Mouse (Mus musculus) limb, embryonic 14.5 days (tissue): Measurements from ENCODE around the gene A530084C06Rik. TPM values are rescaled to one million over a fixed set of nuclear protein-coding genes. Genes with fewer than 3 reads are reported as not detected.

Experiments
- ATAC-seq: fragments of 200-750 bp; cut with Nextera tagmentation; 2 replicates; pipeline ENCODE4 v1.8.0; 2017; ENCODE audit warnings: low read depth, moderate number of reproducible peaks, moderate TSS enrichment; ENCODE audit not compliant: low FRiP score
- DNase-seq: peaks from one replicate; pipeline ENCODE4 v3.0.0-alpha.2; 2015; ENCODE audit warnings: low spot score
- H3K27ac ChIP-seq: fragments of 300-500 bp; sonication (generic); replicated peaks from 2 replicates; pipeline ENCODE4 v1.5.1; 2014; ENCODE audit warnings: low read depth, mild to moderate bottlenecking, low read length, moderate library complexity, mixed read lengths
- H3K27me3 ChIP-seq: fragments of 300-500 bp; sonication (generic); 2 replicates; pipeline ENCODE4 v1.6.1; 2014; ENCODE audit warnings: low read length, mixed read lengths; ENCODE audit not compliant: control insufficient read depth, insufficient read depth
- H3K36me3 ChIP-seq: fragments of 300-500 bp; sonication (generic); 2 replicates; pipeline ENCODE4 v1.6.1; 2014; ENCODE audit warnings: mild to moderate bottlenecking, low read length, moderate library complexity, mixed read lengths; ENCODE audit not compliant: control insufficient read depth, insufficient read depth
- H3K4me1 ChIP-seq: fragments of 300-500 bp; sonication (generic); 2 replicates; pipeline ENCODE4 v1.6.1; 2014; ENCODE audit warnings: antibody characterized with exemption, low read length, mixed read lengths; ENCODE audit not compliant: control insufficient read depth, insufficient read depth
- H3K4me2 ChIP-seq: fragments of 300-500 bp; sonication (generic); replicated peaks from 2 replicates; pipeline ENCODE4 v1.6.1; 2014; ENCODE audit warnings: low read depth, mild to moderate bottlenecking, low read length, moderate library complexity; ENCODE audit not compliant: severe bottlenecking
- H3K4me3 ChIP-seq: fragments of 300-500 bp; sonication (generic); replicated peaks from 2 replicates; pipeline ENCODE4 v1.5.1; 2014; ENCODE audit warnings: low read length
- H3K9ac ChIP-seq: fragments of 300-500 bp; sonication (generic); 2 replicates; pipeline ENCODE4 v1.6.1; 2014; ENCODE audit warnings: mild to moderate bottlenecking, low read depth, low read length, moderate library complexity; ENCODE audit not compliant: severe bottlenecking
- H3K9me3 ChIP-seq: fragments of 300-500 bp; sonication (generic); 2 replicates; pipeline ENCODE4 v1.6.1; 2016; ENCODE audit warnings: low read length; ENCODE audit not compliant: control insufficient read depth
- POLR2A ChIP-seq: fragments of 200-500 bp; IDR thresholded peaks from 2 replicates; pipeline ENCODE4 v1.8.0; 2012; ENCODE audit warnings: inconsistent platforms, mild to moderate bottlenecking, moderate library complexity, borderline replicate concordance; ENCODE audit not compliant: insufficient read depth, insufficient read length; ENCODE audit errors: extremely low read depth
- WGBS: fragments of 180-500 bp; shearing (Covaris S2); extraction: QIAGEN DNeasy Blood & Tissue Kit; methylation state at CpG from one replicate; pipeline ENCODE4 v1.1.7; 2014; 5-methylcytosine and 5-hydroxymethylcytosine counted together
- polyA plus RNA-seq, 2 experiments: library from polyadenylated mRNA; depleted of rRNA in 1 of 2; stranded (reverse) in 1 of 2; unstranded in 1 of 2; fragments of >200 nt; fragmentation: Nextera tagmentation in 1 of 2; extraction: Ambion mirVana in 1 of 2; gene quantifications; 2 replicates each; pipeline versions ENCODE4 v1.2.1 to v1.2.3; 2012 to 2014

Gene A530084C06Rik
- polyA plus RNA-seq (2012; rRNA removed): 1.1 and 1.4 TPM in 2 replicates
- polyA plus RNA-seq (2014; fragmentation: Nextera tagmentation; extraction: Ambion mirVana): not detected in 2 replicates

- Histone ChIP-seq H3K4me1 (peaks cover 16% of the 10 kb centered on the region; the same call in 1 of the 2 replicates), H3K4me2 (peak within 1 kb of the TSS; percentile 100), H3K27ac (no peak within 1 kb of the TSS), H3K36me3 (no peaks in the 10 kb centered on the region), H3K9me3 (no peaks in the 10 kb centered on the region), H3K9ac (peak within 1 kb of the TSS; percentile 56), H3K4me3 (peak within 1 kb of the TSS; percentile 61), H3K27me3 (peaks cover 90% of the 10 kb centered on the region)
- TF ChIP-seq POLR2A: no peak
- WGBS: under 1% methylated on average over 82 of the region's 88 CpGs
- no peak for DNase-seq
- ATAC-seq: peak; percentile 14; the same call in 1 of the 2 replicates
These were observed at the start of gene A530084C06Rik for GRCm38 (mm10) chr13:31558521-31559418. A530084C06Rik (minus strand) TSS chr13:31559333.

- no peak for TF ChIP-seq POLR2A
- Histone ChIP-seq H3K27ac (no peak overlapping the region), H3K4me2 (no peak overlapping the region), H3K36me3 (no peaks in the 10 kb centered on the region), H3K4me3 (no peak overlapping the region), H3K4me1 (no peaks in the 10 kb centered on the region), H3K27me3 (0 out of 2 replicates have a peak, but pooled peaks cover 4% of the 10 kb centered on the region), H3K9me3 (no peaks in the 10 kb centered on the region), H3K9ac (no peak overlapping the region)
- 25% methylated on average over 6 of the region's 6 CpGs for WGBS
- DNase-seq: peak; percentile 51
- ATAC-seq: peak; percentile 74; the same call in 1 of the 2 replicates
These were observed 44.8 kb upstream of the A530084C06Rik start for GRCm38 (mm10) chr13:31603964-31604363.

- no peaks in the 10 kb centered on the region for H3K9me3 ChIP-seq
- TF ChIP-seq POLR2A: no peak
- H3K4me3 ChIP-seq: no peak overlapping the region
- H3K4me1 ChIP-seq: no peaks in the 10 kb centered on the region
- no peaks in the 10 kb centered on the region for H3K36me3 ChIP-seq
- no peak overlapping the region for H3K27ac ChIP-seq
- no peak overlapping the region for H3K4me2 ChIP-seq
- ATAC-seq: peak; percentile 60; the same call in 1 of the 2 replicates
- DNase-seq: peak; percentile 36
- WGBS: 72% methylated on average over 5 of the region's 5 CpGs
- no peaks in the 10 kb centered on the region for H3K27me3 ChIP-seq
- H3K9ac ChIP-seq: no peak overlapping the region
These were observed 40.4 kb upstream of the A530084C06Rik start for GRCm38 (mm10) chr13:31599576-31599975.

- no peak for DNase-seq
- H3K27ac ChIP-seq: no peak overlapping the region
- no peaks in the 10 kb centered on the region for H3K36me3 ChIP-seq
- H3K27me3 ChIP-seq: no peaks in the 10 kb centered on the region
- no peaks in the 10 kb centered on the region for H3K4me1 ChIP-seq
- H3K9me3 ChIP-seq: no peaks in the 10 kb centered on the region
- no peak overlapping the region for H3K4me3 ChIP-seq
- no peak overlapping the region for H3K9ac ChIP-seq
- TF ChIP-seq POLR2A: no peak
- WGBS: 73% methylated on average over 5 of the region's 5 CpGs
- no peak overlapping the region for H3K4me2 ChIP-seq
- ATAC-seq: no peak
These were observed 28.2 kb upstream of the A530084C06Rik start for GRCm38 (mm10) chr13:31587341-31587740.

GRCm38 (mm10) chr13:31579866-31580265 is 20.7 kb upstream of the A530084C06Rik start:
- ATAC-seq: no peak
- WGBS: 59% methylated on average over 9 of the region's 9 CpGs
- no peaks in the 10 kb centered on the region for H3K9me3 ChIP-seq

More at GRCm38 (mm10) chr13:31579866-31580265, 20.7 kb upstream of the A530084C06Rik start:
- Histone ChIP-seq H3K9ac (no peak overlapping the region), H3K27ac (no peak overlapping the region), H3K4me3 (no peak overlapping the region), H3K4me1 (peaks cover 9% of the 10 kb centered on the region), H3K4me2 (no peak overlapping the region), H3K36me3 (no peaks in the 10 kb centered on the region), H3K27me3 (no peaks in the 10 kb centered on the region; the same call in 1 of the 2 replicates)
- no peak for TF ChIP-seq POLR2A
- DNase-seq: no peak
